Mouse (Mus musculus) CH12.LX (cell line): ENCODE results near the gene Calhm2. TPM values are rescaled to one million over a fixed set of nuclear protein-coding genes. Genes with fewer than 3 reads are reported as not detected.

ENCODE experiments used
- DNase-seq: peaks from one replicate; pipeline ENCODE4 v3.0.0-alpha.2; 2013; ENCODE audit errors: extremely low read depth
- H3K27ac ChIP-seq: 2 replicates; pipeline ENCODE4 v1.5.1; 2012; ENCODE audit warnings: low read depth, mild to moderate bottlenecking, control low read depth, moderate library complexity; ENCODE audit not compliant: insufficient read depth
- H3K27me3 ChIP-seq: replicated peaks from 2 replicates; pipeline ENCODE3; 2012; ENCODE audit warnings: inconsistent platforms
- H3K36me3 ChIP-seq, 2 experiments: replicated peaks in 1 of 2; 2 replicates each; pipeline versions ENCODE3 to v1.6.1; 2012; ENCODE audit warnings: inconsistent platforms in 1 of 2, low read length in 1 of 2, mild to moderate bottlenecking in 1 of 2, mixed read lengths in 1 of 2, moderate library complexity in 1 of 2; ENCODE audit not compliant: control insufficient read depth in 1 of 2, insufficient read depth in 1 of 2
- H3K4me1 ChIP-seq, 2 experiments: 2 replicates each; pipeline ENCODE4 v1.6.1; 2012; ENCODE audit warnings: inconsistent platforms in 1 of 2, moderate library complexity in 1 of 2; ENCODE audit not compliant: insufficient read depth in 2 of 2, control insufficient read depth in 1 of 2
- H3K4me2 ChIP-seq: 2 replicates; pipeline ENCODE4 v1.6.1; 2012; ENCODE audit warnings: low read depth, mild to moderate bottlenecking, control low read depth; ENCODE audit not compliant: poor library complexity, insufficient read depth, severe bottlenecking
- H3K4me3 ChIP-seq, 3 experiments: fragments of 150-350 bp in 1 of 3; sonication (generic) in 1 of 3; replicated peaks in 1 of 3; 2 replicates each; pipeline versions ENCODE3 to v1.5.1; 2011 to 2012; ENCODE audit warnings: low read depth in 2 of 3, low read length in 2 of 3, mild to moderate bottlenecking in 2 of 3, moderate library complexity in 2 of 3, control low read depth in 1 of 3, improper control_type of control experiment in 1 of 3, inconsistent platforms in 1 of 3, mixed read lengths in 1 of 3; ENCODE audit not compliant: poor library complexity in 1 of 3
- H3K79me2 ChIP-seq: replicated peaks from 2 replicates; pipeline ENCODE4 v1.6.1; 2012; ENCODE audit warnings: mild to moderate bottlenecking, moderate library complexity; ENCODE audit not compliant: control insufficient read depth, poor library complexity, insufficient read depth, severe bottlenecking; ENCODE audit errors: extremely low read depth
- H3K9ac ChIP-seq: 2 replicates; pipeline ENCODE4 v1.6.1; 2012; ENCODE audit warnings: low read depth, mild to moderate bottlenecking, control low read depth, moderate library complexity; ENCODE audit not compliant: insufficient read depth
- H3K9me3 ChIP-seq: replicated peaks from 2 replicates; pipeline ENCODE3; 2012; ENCODE audit warnings: low read length, inconsistent platforms, mixed read lengths
- BHLHE40 ChIP-seq: IDR thresholded peaks from 2 replicates; pipeline ENCODE4 v1.6.1; 2011; ENCODE audit warnings: mild to moderate bottlenecking, low read depth, low read length, improper control_type of control experiment
- CTCF ChIP-seq, 2 experiments: IDR thresholded peaks in 1 of 2; conservative IDR thresholded peaks in 1 of 2; 2 replicates each; pipeline ENCODE4 v1.5.1; 2011 to 2012; ENCODE audit warnings: low read depth in 2 of 2, low read length in 2 of 2, improper control_type of control experiment in 1 of 2, inconsistent platforms in 1 of 2, mild to moderate bottlenecking in 1 of 2, moderate library complexity in 1 of 2
- E2F4 ChIP-seq: IDR thresholded peaks from 2 replicates; pipeline ENCODE4 v1.6.1; 2011; ENCODE audit warnings: low read depth, low read length, improper control_type of control experiment; ENCODE audit not compliant: insufficient replicate concordance
- ELF1 ChIP-seq: IDR thresholded peaks from 2 replicates; pipeline ENCODE4 v1.6.1; 2014; ENCODE audit warnings: low read depth, mild to moderate bottlenecking, inconsistent platforms, low read length, improper control_type of control experiment
- EP300 ChIP-seq: IDR thresholded peaks from 2 replicates; pipeline ENCODE4 v1.6.1; 2011; ENCODE audit warnings: low read length, improper control_type of control experiment
- GABPA ChIP-seq: IDR thresholded peaks from 2 replicates; pipeline ENCODE4 v1.6.1; 2012; ENCODE audit warnings: low read depth, low read length, improper control_type of control experiment, inconsistent platforms; ENCODE audit not compliant: insufficient replicate concordance
- JUN ChIP-seq: IDR thresholded peaks from 2 replicates; pipeline ENCODE4 v1.6.1; 2011; ENCODE audit warnings: low read depth, mild to moderate bottlenecking, low read length, improper control_type of control experiment, moderate library complexity; ENCODE audit not compliant: insufficient read depth
- JUND ChIP-seq: conservative IDR thresholded peaks from 2 replicates; pipeline ENCODE4 v1.6.1; 2011; ENCODE audit warnings: low read depth, low read length, improper control_type of control experiment
- MAFK ChIP-seq: IDR thresholded peaks from 2 replicates; pipeline ENCODE4 v1.6.1; 2011; ENCODE audit warnings: low read length, improper control_type of control experiment; ENCODE audit not compliant: insufficient replicate concordance
- MAX ChIP-seq: IDR thresholded peaks from 2 replicates; pipeline ENCODE4 v1.6.1; 2011; ENCODE audit warnings: low read length, improper control_type of control experiment
- MAZ ChIP-seq: IDR thresholded peaks from 2 replicates; pipeline ENCODE4 v1.6.1; 2012; ENCODE audit warnings: low read depth, mild to moderate bottlenecking, inconsistent platforms, low read length, improper control_type of control experiment, moderate library complexity
- MEF2A ChIP-seq: IDR thresholded peaks from 2 replicates; pipeline ENCODE4 v1.6.1; 2014; ENCODE audit warnings: low read depth, mild to moderate bottlenecking, inconsistent platforms, low read length, improper control_type of control experiment, borderline replicate concordance
- MYC ChIP-seq: IDR thresholded peaks from 2 replicates; pipeline ENCODE4 v1.6.1; 2011; ENCODE audit warnings: low read depth, mild to moderate bottlenecking, improper control_type of control experiment, low read length
- NELFE ChIP-seq: IDR thresholded peaks from 2 replicates; pipeline ENCODE4 v1.6.1; 2011; ENCODE audit warnings: low read depth, low read length, improper control_type of control experiment
- POLR2AphosphoS2 ChIP-seq: IDR thresholded peaks from 2 replicates; pipeline ENCODE4 v1.6.1; 2011; ENCODE audit warnings: low read depth, low read length, improper control_type of control experiment
- RAD21 ChIP-seq: IDR thresholded peaks from 2 replicates; pipeline ENCODE4 v1.6.1; 2011; ENCODE audit warnings: low read depth, mild to moderate bottlenecking, low read length, improper control_type of control experiment, moderate library complexity
- SMC3 ChIP-seq: IDR thresholded peaks from 2 replicates; pipeline ENCODE4 v1.6.1; 2011; ENCODE audit warnings: low read depth, low read length, improper control_type of control experiment
- TBP ChIP-seq: conservative IDR thresholded peaks from 2 replicates; pipeline ENCODE4 v1.6.1; 2011; ENCODE audit warnings: low read depth, low read length, improper control_type of control experiment
- TCF12 ChIP-seq: IDR thresholded peaks from 2 replicates; pipeline ENCODE4 v1.6.1; 2014; ENCODE audit warnings: low read depth, mild to moderate bottlenecking, inconsistent platforms, low read length, improper control_type of control experiment
- UBTF ChIP-seq: IDR thresholded peaks from 2 replicates; pipeline ENCODE4 v1.6.1; 2012; ENCODE audit warnings: low read depth, mild to moderate bottlenecking, inconsistent platforms, low read length, improper control_type of control experiment, moderate library complexity
- ZC3H11A ChIP-seq: IDR thresholded peaks from 2 replicates; pipeline ENCODE4 v1.6.1; 2012; ENCODE audit warnings: low read depth, mild to moderate bottlenecking, inconsistent platforms, low read length, improper control_type of control experiment
- ZKSCAN1 ChIP-seq: IDR thresholded peaks from 2 replicates; pipeline ENCODE4 v1.6.1; 2012; ENCODE audit warnings: low read depth, inconsistent platforms, low read length, improper control_type of control experiment, borderline replicate concordance
- ZMIZ1 ChIP-seq: IDR thresholded peaks from 2 replicates; pipeline ENCODE4 v1.6.1; 2012; ENCODE audit warnings: low read depth, mild to moderate bottlenecking, inconsistent platforms, low read length, improper control_type of control experiment
- ZNF384 ChIP-seq: IDR thresholded peaks from 2 replicates; pipeline ENCODE4 v1.6.1; 2012; ENCODE audit warnings: low read depth, low read length, improper control_type of control experiment, inconsistent platforms
- dilution Hi-C: fragments of 300-500 bp; cut with MboI; formaldehyde crosslinking; loops from 2 replicates; pipeline ENCODE4 v1.14.3; 2020; ENCODE audit warnings: low sequenced_read_pairs; ENCODE audit not compliant: extremely low pct_unique_long_range_greater_than_20kb, extremely low pct_ligation_motif_present
- in situ Hi-C: fragments of 300-500 bp; cut with MboI; formaldehyde crosslinking; loops from 3 replicates; pipeline ENCODE4 v1.14.3; 2019; ENCODE audit warnings: low sequenced_read_pairs, low pct_ligation_motif_present, low pct_unique_long_range_greater_than_20kb, mixed read lengths
- polyA plus RNA-seq: library from polyadenylated mRNA; unstranded; fragments of >175 nt; gene quantifications from 2 replicates; pipeline ENCODE4 v1.2.1, GENCODE M21; 2012; ENCODE audit warnings: low read depth; ENCODE audit not compliant: insufficient read length
- total RNA-seq, 2 experiments: library from RNA; depleted of rRNA; stranded (reverse); fragments of 300-350 nt in 1 of 2; fragments of >200 nt in 1 of 2; gene quantifications; 2 replicates each; pipeline ENCODE4 v1.2.3; 2012 to 2014

The Calhm2 gene
- total and polyA plus RNA-seq, 3 experiments: 6.3 to 10.4 (median 10.1) TPM

DNA sequence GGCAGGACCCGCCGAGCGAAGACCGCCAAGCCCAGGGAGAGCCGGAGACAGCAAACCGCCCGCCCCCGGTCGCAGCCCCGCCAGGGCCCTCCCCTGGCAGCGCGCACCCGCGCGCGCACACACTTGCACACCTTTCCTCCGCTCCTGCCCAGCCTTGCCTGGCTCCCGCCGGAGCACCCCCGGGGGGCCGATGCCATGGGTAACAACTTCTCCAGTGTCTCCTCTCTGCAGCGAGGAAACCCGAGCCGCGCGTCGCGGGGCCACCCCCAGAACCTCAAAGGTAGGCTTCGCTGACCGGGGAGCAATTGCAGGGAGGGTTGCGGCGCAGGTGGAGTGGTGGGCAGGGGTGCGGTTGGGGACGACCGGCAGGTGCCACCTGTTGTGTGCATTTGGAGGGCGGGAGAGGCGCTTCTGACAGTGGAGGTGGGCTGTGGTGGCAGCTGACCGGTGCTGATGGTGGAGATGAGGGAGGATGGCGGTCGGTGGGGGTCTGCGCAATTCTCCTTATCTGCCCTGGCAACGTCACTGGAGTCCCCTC, 41.2 kb upstream of the Calhm2 start:
- H3K4me3 ChIP-seq: no peak overlapping the region
- dilution Hi-C loops: no loop called here

GRCm38 (mm10) chr19:47178431-47179271, 40.6 kb upstream of the Calhm2 start, which contains the start of gene Neurl1a:
Gene Neurl1a (plus strand): TSS chr19:47178820.
- Histone ChIP-seq H3K79me2 (no peaks in the 10 kb centered on the region), H3K4me3 (peak within 1 kb of the TSS in 1 of 3 experiments; percentile 30), H3K36me3 (no peaks in the 10 kb centered on the region), H3K9me3 (peaks cover 28% of the 10 kb centered on the region), H3K27ac (no peak within 1 kb of the TSS), H3K4me2 (peak within 1 kb of the TSS; percentile 70)
- no peak for DNase-seq
- TF ChIP-seq MAX (0 out of 2 replicates have a peak, but pooled peaks have one; percentile 20), E2F4 (no peak), NELFE (no peak), TBP (no peak), JUND (no peak), GABPA (no peak), EP300 (no peak), BHLHE40 (0 out of 2 replicates have a peak, but pooled peaks have one; percentile 5), ZMIZ1 (no peak), CTCF (conservative IDR thresholded peaks at IDR 0.05 in 1 of 2, IDR thresholded peaks at IDR 0.05 in 1 of 2; ENCODE audit: low read depth in 2 of 2, low read length in 2 of 2) (no peak), TCF12 (no peak)
- TF ChIP-seq, all 38 proteins: peak for 2
- no peak within 1 kb of the TSS for H3K9ac ChIP-seq
- in situ Hi-C loops (loop anchor here (5.0 to 10.0 kb wide), 2 partner anchors 86 to 154 kb away; no protein-coding TSS in a partner anchor), dilution Hi-C loops (no loop called here)
- H3K4me1 ChIP-seq: peaks cover 5 to 16% of the 10 kb centered on the region in 2 experiments
- peaks cover 75% of the 10 kb centered on the region for H3K27me3 ChIP-seq

More for the DNA sequence above, 41.2 kb upstream of the Calhm2 start:
- Histone ChIP-seq H3K9me3 (peaks cover 28% of the 10 kb centered on the region), H3K27ac (no peak overlapping the region), H3K79me2 (no peaks in the 10 kb centered on the region), H3K27me3 (peaks cover 76% of the 10 kb centered on the region), H3K9ac (no peak overlapping the region), H3K4me1 (peaks cover 5 to 22% of the 10 kb centered on the region in 2 experiments), H3K4me2 (peak overlapping the region; percentile 70), H3K36me3 (no peaks in the 10 kb centered on the region)
- no peak for TF ChIP-seq ELF1
- no peak for TF ChIP-seq ZC3H11A
- TF ChIP-seq UBTF: no peak
- TF ChIP-seq BHLHE40: no peak
- no peak for TF ChIP-seq MAFK
- no peak for TF ChIP-seq GABPA
- no peak for TF ChIP-seq ZNF384
- TF ChIP-seq MEF2A: no peak
- TF ChIP-seq JUN: no peak
- TF ChIP-seq POLR2AphosphoS2: no peak
- no peak for TF ChIP-seq TCF12
- TF ChIP-seq RAD21: no peak
- no peak for TF ChIP-seq ZKSCAN1
- no peak for TF ChIP-seq MYC
- TF ChIP-seq EP300: no peak
- no peak for TF ChIP-seq SMC3
- no peak for TF ChIP-seq MAZ
- DNase-seq: no peak
- in situ Hi-C loops: loop anchor here (5.0 to 10.0 kb wide), 2 partner anchors 85 to 153 kb away; no protein-coding TSS in a partner anchor
